Mouse (Mus musculus) erythroblast, embryonic 14.5 days (primary cell): Measurements from ENCODE around the gene Armh3. TPM values are rescaled to one million over a fixed set of nuclear protein-coding genes. Genes with fewer than 3 reads are reported as not detected.

Source experiments
- H3K27me3 ChIP-seq: 2 replicates; pipeline ENCODE4 v1.6.1; 2012; ENCODE audit warnings: inconsistent platforms; ENCODE audit not compliant: control insufficient read depth
- H3K36me3 ChIP-seq: 2 replicates; pipeline ENCODE4 v1.6.1; 2012; ENCODE audit warnings: mild to moderate bottlenecking, inconsistent platforms; ENCODE audit not compliant: control insufficient read depth
- H3K4me1 ChIP-seq: 2 replicates; pipeline ENCODE4 v1.6.1; 2012; ENCODE audit warnings: inconsistent platforms; ENCODE audit not compliant: control insufficient read depth
- H3K4me3 ChIP-seq: replicated peaks from 2 replicates; pipeline ENCODE3; 2012; ENCODE audit warnings: moderate library complexity, mild to moderate bottlenecking, inconsistent platforms
- H3K9me3 ChIP-seq: 2 replicates; pipeline ENCODE4 v1.6.1; 2012; ENCODE audit warnings: low read length, inconsistent platforms, mixed read lengths; ENCODE audit not compliant: control insufficient read depth
- GATA1 ChIP-seq: IDR thresholded peaks from 2 replicates; pipeline ENCODE4 v1.6.1; 2012; ENCODE audit warnings: low read length, inconsistent platforms, mixed read lengths
- TAL1 ChIP-seq: IDR thresholded peaks from 3 replicates; pipeline ENCODE4 v1.6.1; 2012; ENCODE audit warnings: low read length, inconsistent platforms, mixed read lengths
- polyA plus RNA-seq: library from polyadenylated mRNA; stranded (reverse); fragments of >175 nt; gene quantifications from 2 replicates; pipeline ENCODE4 v1.2.3, GENCODE M21; 2012

Armh3 gene
- polyA plus RNA-seq, 1 experiment: not detected

DNA sequence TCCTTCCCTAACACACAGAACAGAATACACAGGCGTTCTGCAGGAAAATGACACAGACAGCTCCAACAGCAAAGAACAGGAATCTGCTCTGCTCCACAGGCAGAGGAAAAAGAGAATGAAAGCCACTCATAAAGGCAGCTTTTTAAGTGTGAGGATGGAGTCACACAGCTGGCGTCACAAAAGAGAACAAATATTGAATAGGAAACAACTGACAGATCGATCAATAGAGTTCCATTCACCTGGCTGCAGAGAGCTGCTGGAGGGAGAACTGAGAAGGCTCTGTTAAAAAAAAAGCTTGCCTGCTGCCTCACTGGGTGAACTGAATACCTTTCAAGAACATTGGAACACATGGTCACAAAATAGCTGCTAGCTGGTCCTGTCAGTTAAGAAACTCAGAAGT lies 154.1 kb downstream of the Armh3 start:
- Histone ChIP-seq H3K36me3 (no peaks in the 10 kb centered on the region), H3K27me3 (no peaks in the 10 kb centered on the region), H3K9me3 (no peaks in the 10 kb centered on the region), H3K4me1 (no peaks in the 10 kb centered on the region), H3K4me3 (no peak overlapping the region)
- no peak for TF ChIP-seq GATA1
- no peak for TF ChIP-seq TAL1

DNA sequence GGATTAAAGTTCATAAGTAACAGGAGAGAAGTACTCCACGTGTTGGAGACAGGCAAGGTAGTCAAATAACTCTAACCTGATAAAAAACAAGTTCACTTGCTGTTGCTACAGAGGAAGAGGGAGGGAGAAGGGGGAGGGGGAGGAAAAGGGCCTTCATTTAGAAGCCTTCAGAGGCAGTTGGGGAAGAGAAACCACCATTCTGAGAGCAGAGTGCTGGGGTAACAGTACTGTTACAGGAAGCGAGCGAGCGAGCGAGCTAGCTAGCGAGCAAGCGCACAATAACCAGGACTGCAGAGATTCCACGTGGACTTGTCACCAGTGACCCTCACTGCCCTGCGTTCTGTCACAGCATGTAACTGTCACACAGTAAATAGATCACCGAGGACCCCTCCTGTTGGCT lies 154.9 kb downstream of the Armh3 start:
- TF ChIP-seq GATA1 (no peak), TAL1 (no peak)
- H3K36me3 ChIP-seq: no peaks in the 10 kb centered on the region
- no peaks in the 10 kb centered on the region for H3K9me3 ChIP-seq
- no peak overlapping the region for H3K4me3 ChIP-seq
- no peaks in the 10 kb centered on the region for H3K4me1 ChIP-seq
- no peaks in the 10 kb centered on the region for H3K27me3 ChIP-seq

DNA sequence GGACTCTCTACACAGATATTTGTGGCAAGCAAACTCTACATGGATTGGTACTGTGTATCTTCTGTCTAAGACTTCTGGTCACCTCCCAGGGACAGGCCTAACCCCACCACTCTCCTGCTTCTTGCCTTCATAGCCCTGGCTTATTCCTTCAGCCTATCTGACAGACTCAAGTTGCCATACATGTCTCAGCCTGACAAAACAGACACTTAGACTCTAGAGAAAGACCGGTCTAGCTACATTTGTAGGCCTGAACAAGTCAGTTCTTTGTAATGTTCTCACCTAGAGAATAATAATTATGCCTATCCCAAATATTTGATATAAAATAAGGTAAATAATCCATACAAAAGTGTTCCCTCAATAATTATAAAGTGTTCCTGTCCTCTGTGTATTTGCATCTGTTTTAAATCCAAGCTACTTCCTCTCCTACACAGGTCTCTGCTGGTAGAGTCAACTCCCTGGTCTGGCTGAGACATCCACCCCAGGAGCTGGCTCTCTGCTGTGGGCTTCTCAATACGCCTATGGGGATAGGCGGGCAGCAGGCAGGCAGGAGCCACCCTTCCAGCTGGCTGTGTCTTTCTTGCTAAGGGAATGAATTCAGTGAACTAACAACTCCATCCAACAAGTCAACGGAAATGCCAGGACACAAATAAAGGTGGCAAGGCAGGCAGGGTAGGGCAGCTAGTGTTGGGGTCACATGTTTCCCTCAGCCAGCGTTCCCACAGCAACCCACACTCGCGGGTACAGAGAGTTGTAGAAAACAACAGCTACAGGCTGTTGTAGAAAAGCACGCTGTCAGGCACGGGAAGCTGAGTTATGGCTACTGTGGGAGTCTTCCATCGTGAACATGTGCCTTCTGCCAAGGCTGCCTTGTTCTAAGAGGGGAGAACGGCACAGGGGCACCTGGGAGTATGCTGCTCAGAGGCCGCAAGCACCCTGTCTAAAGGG lies 161.0 kb downstream of the Armh3 start:
- TF ChIP-seq TAL1 (no peak), GATA1 (no peak)
- no peaks in the 10 kb centered on the region for H3K4me1 ChIP-seq
- no peaks in the 10 kb centered on the region for H3K27me3 ChIP-seq
- H3K4me3 ChIP-seq: no peak overlapping the region
- no peaks in the 10 kb centered on the region for H3K36me3 ChIP-seq
- H3K9me3 ChIP-seq: no peaks in the 10 kb centered on the region

GRCm38 (mm10) chr19:45835490-45835889 lies 162.8 kb downstream of the Armh3 start:
- Histone ChIP-seq H3K9me3 (no peaks in the 10 kb centered on the region), H3K4me3 (no peak overlapping the region)
- TF ChIP-seq TAL1 (no peak), GATA1 (no peak)

GRCm38 (mm10) chr19:45833665-45834064 lies 164.6 kb downstream of the Armh3 start:
- Histone ChIP-seq H3K9me3 (no peaks in the 10 kb centered on the region), H3K27me3 (no peaks in the 10 kb centered on the region), H3K4me3 (no peak overlapping the region), H3K4me1 (no peaks in the 10 kb centered on the region), H3K36me3 (no peaks in the 10 kb centered on the region)
- no peak for TF ChIP-seq TAL1
- no peak for TF ChIP-seq GATA1

More at GRCm38 (mm10) chr19:45835490-45835889, 162.8 kb downstream of the Armh3 start:
- no peaks in the 10 kb centered on the region for H3K36me3 ChIP-seq
- H3K27me3 ChIP-seq: no peaks in the 10 kb centered on the region
- H3K4me1 ChIP-seq: no peaks in the 10 kb centered on the region

DNA sequence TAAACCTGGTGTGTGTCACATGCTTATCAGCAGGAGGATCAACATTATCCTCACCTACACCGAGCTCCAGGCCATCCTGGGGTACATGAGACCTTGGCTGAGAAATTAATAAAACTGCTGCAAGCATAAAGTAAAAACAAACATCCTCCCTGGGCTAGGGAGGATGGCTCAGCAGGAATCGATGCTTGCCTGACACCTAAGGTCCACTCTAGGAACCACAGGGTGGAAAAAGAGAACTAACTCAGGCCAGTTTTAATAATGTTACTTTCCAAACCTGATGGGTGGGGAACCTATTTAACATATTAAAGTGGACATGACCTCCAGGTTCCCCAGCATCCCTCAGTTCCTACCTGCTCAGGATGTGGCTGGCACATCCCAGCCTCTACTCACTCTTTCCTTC lies 167.6 kb downstream of the Armh3 start:
- Histone ChIP-seq H3K9me3 (no peaks in the 10 kb centered on the region; the same call in 1 of the 2 replicates), H3K27me3 (no peaks in the 10 kb centered on the region), H3K36me3 (no peaks in the 10 kb centered on the region), H3K4me1 (no peaks in the 10 kb centered on the region), H3K4me3 (no peak overlapping the region)
- no peak for TF ChIP-seq GATA1
- no peak for TF ChIP-seq TAL1

DNA sequence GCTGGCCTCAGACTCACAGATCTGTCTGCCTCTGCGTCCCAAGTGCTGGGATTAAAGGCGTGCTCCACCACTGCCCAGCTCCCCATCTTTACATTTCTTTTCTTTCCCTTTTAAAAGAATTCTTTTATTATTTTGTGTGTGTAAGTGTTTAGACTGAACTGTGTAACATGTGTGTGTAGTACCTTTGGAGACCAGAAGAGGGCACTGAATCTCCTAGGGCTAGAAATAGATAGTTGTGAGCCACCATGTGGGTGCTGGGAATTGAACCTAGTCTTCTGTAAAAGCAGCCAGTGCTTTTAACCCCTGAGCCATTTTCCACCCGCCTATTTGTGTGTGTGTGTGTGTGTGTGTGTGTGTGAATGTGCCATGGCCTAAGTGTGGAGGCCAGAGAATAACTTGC lies 170.6 kb downstream of the Armh3 start:
- TF ChIP-seq GATA1 (no peak), TAL1 (no peak)
- Histone ChIP-seq H3K4me1 (no peaks in the 10 kb centered on the region), H3K27me3 (no peaks in the 10 kb centered on the region), H3K36me3 (no peaks in the 10 kb centered on the region), H3K9me3 (no peaks in the 10 kb centered on the region; the same call in 1 of the 2 replicates), H3K4me3 (no peak overlapping the region)

DNA sequence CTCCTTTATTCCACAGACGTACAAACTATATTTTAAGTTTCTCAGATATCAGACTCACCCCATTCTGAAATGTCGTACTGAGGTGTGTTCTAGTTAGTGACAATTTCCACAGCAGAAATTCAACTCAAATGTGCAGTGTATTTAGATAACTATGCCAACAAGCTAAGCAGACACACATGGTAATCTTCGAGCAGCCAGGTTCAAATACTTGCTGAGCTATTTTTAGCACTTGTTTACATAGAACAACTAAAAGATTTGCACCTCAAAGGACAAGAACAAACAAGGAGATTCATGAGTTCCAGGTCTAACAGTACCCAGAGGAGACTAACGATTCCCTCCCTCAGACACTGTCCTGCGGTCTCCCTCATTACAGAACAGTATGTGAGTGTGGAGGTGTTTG lies 171.2 kb downstream of the Armh3 start:
- Histone ChIP-seq H3K36me3 (no peaks in the 10 kb centered on the region), H3K4me1 (no peaks in the 10 kb centered on the region), H3K9me3 (no peaks in the 10 kb centered on the region; the same call in 1 of the 2 replicates), H3K27me3 (no peaks in the 10 kb centered on the region), H3K4me3 (no peak overlapping the region)
- TF ChIP-seq TAL1 (no peak), GATA1 (no peak)

DNA sequence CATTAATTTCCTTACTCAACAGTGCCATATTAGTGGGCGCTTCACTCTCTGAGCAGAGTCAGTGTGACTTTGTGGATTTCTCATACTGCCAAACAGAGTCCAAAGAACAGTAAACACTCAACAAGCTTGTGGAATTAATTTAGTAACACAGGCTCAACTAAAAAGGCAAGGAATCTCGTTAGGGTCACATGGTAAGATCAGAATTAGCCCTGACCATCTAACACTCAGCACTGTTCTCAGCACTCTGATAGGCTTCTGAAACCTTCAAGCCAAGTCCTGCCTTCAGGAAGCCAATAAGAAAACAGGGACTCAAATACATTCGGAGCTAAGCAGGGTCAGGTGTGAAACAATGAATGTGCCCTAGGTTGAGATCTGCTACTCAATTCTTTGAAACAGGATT lies 172.1 kb downstream of the Armh3 start:
- H3K4me3 ChIP-seq: no peak overlapping the region
- H3K27me3 ChIP-seq: no peaks in the 10 kb centered on the region
- no peaks in the 10 kb centered on the region; the same call in 1 of the 2 replicates for H3K9me3 ChIP-seq
- no peaks in the 10 kb centered on the region for H3K36me3 ChIP-seq
- no peaks in the 10 kb centered on the region for H3K4me1 ChIP-seq
- TF ChIP-seq GATA1 (no peak), TAL1 (no peak)

DNA sequence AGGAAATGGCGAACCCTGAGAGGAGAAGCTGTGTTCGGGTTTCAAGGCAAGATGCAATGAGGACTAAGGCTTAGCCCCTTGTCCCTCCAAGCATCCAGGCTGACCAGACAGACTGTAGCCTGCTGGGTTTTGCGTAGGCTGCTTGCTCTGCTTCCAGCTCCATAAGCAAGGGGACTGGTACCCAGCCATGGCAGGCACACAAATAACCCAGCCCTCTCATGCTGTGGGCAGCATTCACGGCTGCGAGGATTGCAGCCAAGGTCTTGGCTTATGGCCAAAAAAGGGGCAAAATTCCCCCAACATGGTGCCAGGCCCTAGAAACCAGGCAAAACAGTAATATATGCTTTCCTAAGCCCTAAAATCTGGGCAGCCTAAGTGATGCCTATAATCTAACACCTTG lies 176.5 kb downstream of the Armh3 start:
- no peaks in the 10 kb centered on the region; the same call in 1 of the 2 replicates for H3K36me3 ChIP-seq

More for the DNA sequence above, 176.5 kb downstream of the Armh3 start:
- H3K4me1 ChIP-seq: no peaks in the 10 kb centered on the region
- peaks cover 7% of the 10 kb centered on the region for H3K27me3 ChIP-seq
- no peak for TF ChIP-seq GATA1
- TF ChIP-seq TAL1: no peak
- no peak overlapping the region for H3K4me3 ChIP-seq
- no peaks in the 10 kb centered on the region for H3K9me3 ChIP-seq
